Mouse (Mus musculus): Measurements from ENCODE around the gene Sh3gl2. TPM values are rescaled to one million over a fixed set of nuclear protein-coding genes. Genes with fewer than 3 reads are reported as not detected.

Sh3gl2 gene
- total and polyA plus RNA-seq, 3 experiments: not detected

DNA sequence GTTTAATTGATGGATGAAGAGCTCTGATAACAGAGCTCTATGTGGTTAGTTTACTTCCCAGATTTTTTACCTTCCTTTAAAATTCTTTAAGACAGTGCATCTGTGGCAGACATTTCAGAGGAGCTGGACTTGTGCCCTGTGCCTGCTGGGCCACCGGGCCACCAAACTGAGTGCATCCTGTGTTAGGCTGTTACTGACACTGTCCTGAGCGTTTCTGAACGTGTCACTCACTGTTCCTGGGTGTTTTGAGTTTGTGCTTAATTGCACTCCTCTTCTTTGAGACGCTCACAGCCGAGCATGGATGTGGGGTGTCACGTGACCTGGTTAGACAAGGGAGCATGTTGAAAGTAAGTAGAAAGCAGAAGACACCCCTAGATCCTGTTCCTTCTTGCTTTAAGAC is 57.2 kb downstream of the Sh3gl2 start:
- Histone ChIP-seq H3K9ac (ENCODE audit: insufficient read depth, low read depth) (no peak overlapping the region), H3K9me3 (replicated peaks; ENCODE audit: low read length) (peaks cover 65% of the 10 kb centered on the region), H3K27me3 (replicated peaks) (no peaks in the 10 kb centered on the region), H3K36me3 (replicated peaks in 1 of 2; ENCODE audit: control insufficient read depth in 1 of 2, insufficient read depth in 1 of 2, low read length in 1 of 2) (no peaks in the 10 kb centered on the region), H3K27ac (ENCODE audit: insufficient read depth, low read depth) (no peak overlapping the region), H3K79me2 (replicated peaks; ENCODE audit: control insufficient read depth, extremely low read depth, insufficient read depth, poor library complexity, severe bottlenecking) (no peaks in the 10 kb centered on the region), H3K4me3 (replicated peaks in 1 of 3; ENCODE audit: low read depth in 2 of 3, low read length in 2 of 3, poor library complexity in 1 of 3) (no peak overlapping the region), H3K4me1 (ENCODE audit: control insufficient read depth in 1 of 2, insufficient read depth in 2 of 2) (no peaks in the 10 kb centered on the region), H3K4me2 (ENCODE audit: insufficient read depth, low read depth, poor library complexity, severe bottlenecking) (no peak overlapping the region)
- TF ChIP-seq ZNF384 (IDR thresholded peaks at IDR 0.05; ENCODE audit: low read depth, low read length) (no peak), HCFC1 (IDR thresholded peaks at IDR 0.05; ENCODE audit: low read depth, low read length) (no peak), MEF2A (IDR thresholded peaks at IDR 0.05; ENCODE audit: borderline replicate concordance, low read depth, low read length) (no peak), CTCF (conservative IDR thresholded peaks at IDR 0.05 in 1 of 2, IDR thresholded peaks at IDR 0.05 in 1 of 2; ENCODE audit: low read depth in 2 of 2, low read length in 2 of 2) (no peak), RAD21 (IDR thresholded peaks at IDR 0.05; ENCODE audit: low read depth, low read length) (no peak), RCOR1 (conservative IDR thresholded peaks at IDR 0.05; ENCODE audit: low read depth, low read length) (no peak), ZC3H11A (IDR thresholded peaks at IDR 0.05; ENCODE audit: low read depth, low read length) (no peak), MAZ (IDR thresholded peaks at IDR 0.05; ENCODE audit: low read depth, low read length) (no peak), USF2 (conservative IDR thresholded peaks at IDR 0.05; ENCODE audit: low read depth, low read length) (no peak)
- in situ Hi-C loops (cut with MboI; ENCODE audit: low pct_ligation_motif_present, low pct_unique_long_range_greater_than_20kb, low sequenced_read_pairs): no loop called here
- DNase-seq (ENCODE audit: extremely low read depth): no peak
- dilution Hi-C loops (cut with MboI; ENCODE audit: extremely low pct_ligation_motif_present, extremely low pct_unique_long_range_greater_than_20kb, low sequenced_read_pairs): no loop called here

DNA sequence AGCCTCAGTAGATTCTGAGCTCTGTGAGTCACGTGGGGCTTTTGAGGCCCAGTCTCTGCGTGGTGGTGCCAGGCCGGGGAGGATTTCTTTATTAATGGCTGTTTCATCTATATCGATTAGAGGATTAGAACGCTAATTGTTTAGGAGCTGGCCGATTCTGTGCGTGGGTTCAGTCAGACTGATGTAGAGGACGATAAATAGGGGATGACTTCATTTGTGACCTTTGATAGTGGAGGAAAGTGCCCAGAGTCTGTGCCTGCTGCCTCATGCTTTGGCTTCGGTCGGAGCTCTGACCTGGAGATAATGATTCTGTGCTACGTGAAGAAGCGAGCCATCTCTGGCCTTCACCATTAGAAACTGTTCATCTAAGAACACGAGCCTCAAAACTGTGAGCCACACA is 57.7 kb downstream of the Sh3gl2 start:
- TF ChIP-seq E2F4 (IDR thresholded peaks at IDR 0.05; ENCODE audit: insufficient replicate concordance, low read depth, low read length) (no peak), JUN (IDR thresholded peaks at IDR 0.05; ENCODE audit: insufficient read depth, low read depth, low read length) (no peak), PAX5 (IDR thresholded peaks at IDR 0.05; ENCODE audit: low read length) (no peak), USF1 (IDR thresholded peaks at IDR 0.05; ENCODE audit: low read depth, low read length) (no peak), MXI1 (IDR thresholded peaks at IDR 0.05; ENCODE audit: low read depth, low read length) (no peak), EP300 (IDR thresholded peaks at IDR 0.05; ENCODE audit: low read length) (no peak), GABPA (IDR thresholded peaks at IDR 0.05; ENCODE audit: insufficient replicate concordance, low read depth, low read length) (no peak), ELF1 (IDR thresholded peaks at IDR 0.05; ENCODE audit: low read depth, low read length) (no peak), ETS1 (conservative IDR thresholded peaks at IDR 0.05; ENCODE audit: low read depth, low read length) (no peak), MAFK (IDR thresholded peaks at IDR 0.05; ENCODE audit: insufficient replicate concordance, low read length) (no peak), ZC3H11A (IDR thresholded peaks at IDR 0.05; ENCODE audit: low read depth, low read length) (no peak), TCF12 (IDR thresholded peaks at IDR 0.05; ENCODE audit: low read depth, low read length) (no peak), RCOR1 (conservative IDR thresholded peaks at IDR 0.05; ENCODE audit: low read depth, low read length) (no peak), UBTF (IDR thresholded peaks at IDR 0.05; ENCODE audit: low read depth, low read length) (no peak), ZKSCAN1 (IDR thresholded peaks at IDR 0.05; ENCODE audit: borderline replicate concordance, low read depth, low read length) (no peak), IRF4 (IDR thresholded peaks at IDR 0.05; ENCODE audit: low read depth, low read length) (no peak), CTCF (conservative IDR thresholded peaks at IDR 0.05 in 1 of 2, IDR thresholded peaks at IDR 0.05 in 1 of 2; ENCODE audit: low read depth in 2 of 2, low read length in 2 of 2) (no peak), TBP (conservative IDR thresholded peaks at IDR 0.05; ENCODE audit: low read depth, low read length) (no peak)
- in situ Hi-C loops (cut with MboI; ENCODE audit: low pct_ligation_motif_present, low pct_unique_long_range_greater_than_20kb, low sequenced_read_pairs): no loop called here
- H3K4me1 ChIP-seq (ENCODE audit: control insufficient read depth in 1 of 2, insufficient read depth in 2 of 2): no peaks in the 10 kb centered on the region
- no peaks in the 10 kb centered on the region for H3K79me2 ChIP-seq (replicated peaks; ENCODE audit: control insufficient read depth, extremely low read depth, insufficient read depth, poor library complexity, severe bottlenecking)
- H3K4me2 ChIP-seq (ENCODE audit: insufficient read depth, low read depth, poor library complexity, severe bottlenecking): no peak overlapping the region
- DNase-seq (ENCODE audit: extremely low read depth): no peak
- peaks cover 66% of the 10 kb centered on the region for H3K9me3 ChIP-seq (replicated peaks; ENCODE audit: low read length)
- dilution Hi-C loops (cut with MboI; ENCODE audit: extremely low pct_ligation_motif_present, extremely low pct_unique_long_range_greater_than_20kb, low sequenced_read_pairs): no loop called here
- H3K4me3 ChIP-seq (replicated peaks in 1 of 3; ENCODE audit: low read depth in 2 of 3, low read length in 2 of 3, poor library complexity in 1 of 3): no peak overlapping the region
- H3K9ac ChIP-seq (ENCODE audit: insufficient read depth, low read depth): no peak overlapping the region
- H3K27ac ChIP-seq (ENCODE audit: insufficient read depth, low read depth): no peak overlapping the region
- H3K27me3 ChIP-seq (replicated peaks): no peaks in the 10 kb centered on the region
- no peaks in the 10 kb centered on the region for H3K36me3 ChIP-seq (replicated peaks in 1 of 2; ENCODE audit: control insufficient read depth in 1 of 2, insufficient read depth in 1 of 2, low read length in 1 of 2)
